Mouse (Mus musculus): ENCODE measurements around the gene Bnipl.

The Bnipl gene

GRCm38 (mm10) chr3:95277149-95277551, 26.2 kb upstream of the Bnipl start:
- DNase-seq, result no peak

DNA sequence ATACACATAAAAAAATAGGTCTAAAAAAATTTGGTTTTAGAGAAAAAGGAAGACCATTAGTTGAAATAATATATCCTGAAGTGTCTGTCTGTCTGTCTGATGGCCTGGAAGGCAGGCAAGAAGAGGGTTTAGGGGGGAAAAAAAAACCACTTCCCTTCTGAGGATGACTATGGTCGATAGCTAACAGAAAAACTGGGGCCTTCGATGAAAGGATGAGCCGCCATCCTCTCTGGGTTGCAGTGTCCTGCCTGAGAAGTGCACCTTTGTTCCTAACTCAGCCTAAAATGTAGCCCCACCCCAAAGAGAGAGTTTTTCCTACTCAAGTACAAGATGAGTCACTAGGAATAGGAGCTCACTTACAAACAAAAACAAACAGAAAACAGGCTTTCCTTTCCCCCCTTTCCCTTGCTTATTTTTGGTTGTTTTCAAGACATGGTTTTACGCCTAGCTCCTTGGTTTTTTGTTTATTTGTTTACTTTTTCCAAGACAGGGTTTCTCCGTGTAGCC, 25.5 kb upstream of the Bnipl start:
- DNase-seq, result no peak

DNA sequence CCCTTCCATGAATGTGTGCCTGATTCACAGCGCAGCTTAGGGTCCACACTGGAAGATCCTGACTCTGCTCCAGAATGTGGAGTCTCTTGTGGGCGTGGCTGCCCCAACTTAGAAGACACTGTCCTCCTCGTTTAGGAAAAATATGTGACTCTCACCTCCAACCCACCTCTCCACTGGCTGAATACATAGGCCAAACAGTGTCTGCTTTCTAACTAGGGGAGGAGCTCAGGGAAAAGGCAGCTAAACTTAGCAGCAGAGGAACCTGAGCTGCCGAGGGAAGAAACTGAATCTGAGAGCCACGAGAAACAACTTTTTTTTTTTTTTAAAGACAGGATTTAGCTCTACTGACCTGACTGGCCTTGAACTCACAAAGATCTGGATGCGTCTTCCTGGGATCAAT, 24.2 kb upstream of the Bnipl start:
- no peak for DNase-seq

DNA sequence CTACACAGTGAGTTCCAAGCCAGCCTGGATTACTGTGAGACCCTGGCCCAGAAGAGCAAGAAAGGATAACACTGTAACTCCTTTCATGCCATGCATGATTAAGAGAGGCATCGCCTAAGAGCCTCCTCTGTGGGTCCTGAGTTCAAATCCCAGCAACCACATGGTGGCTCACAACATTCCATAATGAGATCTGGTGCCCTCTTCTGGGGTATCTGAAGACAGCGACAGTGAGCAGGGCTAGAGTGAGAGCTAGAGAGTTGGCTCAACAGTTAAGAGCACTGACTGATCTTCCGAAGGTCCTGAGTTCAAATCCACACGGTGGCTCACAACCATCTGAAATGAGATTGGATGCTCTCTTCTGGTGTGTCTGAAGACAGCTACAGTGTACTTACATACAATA, 23.5 kb upstream of the Bnipl start:
- no peak for DNase-seq

DNA sequence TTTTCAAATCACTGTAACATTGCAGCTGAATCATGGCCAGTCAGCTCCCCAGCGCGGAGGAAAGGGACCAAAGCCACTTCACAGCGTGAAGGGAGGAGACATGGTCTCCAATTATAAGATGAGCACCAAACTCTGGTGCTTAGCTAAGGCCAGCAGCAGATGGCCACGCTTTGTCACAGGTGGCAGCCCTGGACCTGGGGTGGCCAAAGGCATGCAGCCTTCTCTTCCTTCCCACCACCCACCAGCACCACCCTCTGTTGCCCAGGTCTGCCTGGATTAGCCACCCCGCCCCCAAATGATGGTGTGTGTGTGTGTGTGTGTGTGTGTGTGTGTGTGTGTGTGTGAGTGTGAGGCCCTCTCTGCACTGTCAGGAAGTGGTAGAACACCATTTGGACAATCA, 22.5 kb upstream of the Bnipl start:
- no peak for DNase-seq

GRCm38 (mm10) chr3:95270766-95271364, 19.9 kb upstream of the Bnipl start:
- no peak for DNase-seq

GRCm38 (mm10) chr3:95269789-95270188, 18.8 kb upstream of the Bnipl start:
- DNase-seq, result no peak

DNA sequence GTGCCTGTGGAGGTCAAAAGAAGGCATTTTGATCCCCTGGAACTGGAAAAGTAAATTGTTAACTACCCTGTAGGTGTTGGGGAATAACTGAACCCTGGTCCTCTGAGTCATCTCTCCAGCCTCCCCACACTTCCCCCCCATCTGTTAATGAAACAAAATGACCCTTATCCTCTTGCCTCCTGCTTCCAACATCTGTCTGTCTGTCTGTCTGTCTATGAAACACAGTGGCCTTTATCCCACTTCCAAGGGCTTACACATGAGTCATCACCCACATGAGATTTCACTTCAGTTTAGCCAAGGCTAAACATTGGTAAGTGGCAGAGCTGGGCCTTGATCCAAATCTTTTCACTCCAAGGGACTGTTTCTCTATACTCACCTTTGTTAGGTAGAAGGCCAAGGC, 16.9 kb upstream of the Bnipl start:
- DNase-seq, result no peak

- DNase-seq, result no peak
Measured at GRCm38 (mm10) chr3:95266052-95266451, 15.1 kb upstream of the Bnipl start.

DNA sequence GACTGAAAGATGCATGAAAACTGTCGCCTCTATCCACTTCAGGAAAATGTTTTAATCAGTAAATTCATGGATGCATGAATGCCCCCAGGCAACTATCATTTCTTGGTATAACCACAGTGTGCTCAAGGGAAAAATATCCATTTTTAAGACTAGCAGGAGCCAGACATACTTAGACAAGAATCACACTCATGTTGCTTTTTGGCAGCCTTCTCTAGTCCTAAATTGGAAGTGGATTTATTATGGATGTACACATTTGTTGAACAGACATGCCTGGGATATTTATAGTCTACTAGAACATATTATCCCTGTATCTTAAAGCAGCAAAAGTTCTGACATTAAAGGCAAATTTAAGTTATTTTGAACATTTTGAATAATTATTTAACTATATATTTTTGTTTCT, 13.7 kb upstream of the Bnipl start:
- no peak for DNase-seq

GRCm38 (mm10) chr3:95263089-95263739, 12.2 kb upstream of the Bnipl start:
- peak; percentile 87 for DNase-seq

DNA sequence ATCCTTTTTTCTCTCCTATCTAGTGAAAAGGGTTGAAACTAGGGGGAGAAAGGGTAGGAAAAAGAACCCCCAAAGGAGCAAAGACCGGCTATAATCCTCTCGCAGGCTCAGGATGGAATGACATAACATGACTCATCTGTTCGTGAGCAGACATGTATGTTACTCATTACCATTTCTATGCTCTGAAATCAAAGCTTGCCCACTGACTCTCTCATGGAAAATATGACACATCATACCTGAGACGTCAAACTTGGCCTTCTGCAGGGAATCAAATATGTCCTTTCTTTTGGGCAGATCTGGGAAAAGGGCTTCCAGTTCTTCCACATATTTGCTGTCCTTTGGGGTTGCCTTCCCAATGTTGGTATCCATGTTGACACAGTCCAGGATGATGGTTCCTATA, 11.0 kb upstream of the Bnipl start:
- DNase-seq, result no peak

- no peak for DNase-seq
Measured at GRCm38 (mm10) chr3:95256931-95257330, 5.9 kb upstream of the Bnipl start.

- no peak for DNase-seq
Measured at GRCm38 (mm10) chr3:95250361-95250760, 632 bp downstream of the Bnipl start.

DNA sequence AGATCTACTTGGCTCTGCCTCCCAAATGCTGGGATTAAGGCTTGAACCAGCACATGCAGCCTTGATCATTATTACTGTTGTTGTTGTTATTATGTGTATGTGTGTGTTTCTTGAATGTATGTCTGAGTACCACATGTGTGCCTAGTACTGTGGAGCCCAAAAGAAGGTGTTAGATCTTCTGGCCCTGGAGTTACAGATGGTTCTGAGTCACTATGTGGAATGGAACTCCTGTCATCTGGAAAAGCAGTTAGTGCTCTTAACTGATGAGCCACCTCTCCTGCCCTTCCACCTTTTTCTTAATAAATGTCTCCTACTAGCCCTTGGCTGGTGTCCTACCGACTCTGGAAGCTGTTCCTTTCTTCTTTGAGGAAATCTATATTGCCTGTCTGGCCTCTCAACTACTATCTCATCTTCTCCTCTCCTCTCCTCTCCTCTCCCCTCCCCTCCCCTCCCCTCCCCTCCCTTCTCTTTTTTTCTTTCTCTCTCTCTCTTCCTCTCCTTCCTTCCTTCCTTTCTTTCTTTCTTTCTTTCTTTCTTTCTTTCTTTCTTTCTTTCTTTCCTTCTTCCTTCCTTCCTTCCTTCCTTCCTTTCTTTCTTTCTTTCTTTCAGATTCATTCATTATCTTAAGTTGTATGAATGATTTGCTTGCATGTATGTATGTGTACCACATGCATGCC, 3.2 kb downstream of the Bnipl start:
- DNase-seq, result no peak

GRCm38 (mm10) chr3:95246465-95247231, 4.3 kb downstream of the Bnipl start:
- DNase-seq, result peak; percentile 46

DNA sequence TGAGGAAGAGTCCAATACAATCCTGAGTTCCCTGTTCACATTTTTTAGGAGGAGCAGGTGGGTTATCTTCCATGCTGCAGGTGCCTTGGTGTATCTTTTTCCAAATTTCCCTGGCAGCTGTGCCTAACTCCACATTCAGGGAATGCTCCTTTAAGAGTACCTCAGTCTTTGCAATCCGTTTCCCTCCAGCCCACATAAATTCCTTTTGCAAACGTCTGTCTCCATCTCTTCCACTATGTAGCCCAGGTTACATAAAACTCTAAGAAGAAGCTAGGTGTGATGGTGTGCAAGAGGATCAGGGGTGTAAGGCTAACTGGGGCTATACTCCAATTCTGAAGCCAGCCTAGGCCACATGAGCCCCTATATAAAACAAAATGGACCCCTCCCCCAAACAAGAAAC, 7.9 kb downstream of the Bnipl start:
- DNase-seq, result no peak

- DNase-seq, result no peak
Measured at GRCm38 (mm10) chr3:95241498-95241897, 9.5 kb downstream of the Bnipl start, which contains the start of gene Gm128. Gene Gm128, minus strand, starts transcription at chr3:95241598.

GRCm38 (mm10) chr3:95240900-95241299, 10.1 kb downstream of the Bnipl start:
- DNase-seq, result no peak

- DNase-seq, result no peak
Measured at GRCm38 (mm10) chr3:95239971-95240370, 11.0 kb downstream of the Bnipl start.

- DNase-seq, result no peak
Measured at GRCm38 (mm10) chr3:95239022-95239421, 12.0 kb downstream of the Bnipl start.

GRCm38 (mm10) chr3:95237541-95238099, 13.4 kb downstream of the Bnipl start:
- DNase-seq, result no peak
